Mouse (Mus musculus): ENCODE measurements around the gene Tnp2. TPM values are rescaled to one million over a fixed set of nuclear protein-coding genes. Genes with fewer than 3 reads are reported as not detected.
"Not testable (repeated sequence)": the region's sequence is repeated elsewhere in the genome, so short reads cannot be mapped to it uniquely, and the experiment has no call there.

Tnp2 gene
- total RNA-seq (2021) = not detected
- long read RNA-seq, experiment 1 = 0 reads
- long read RNA-seq, experiment 2 = 0 reads

DNA sequence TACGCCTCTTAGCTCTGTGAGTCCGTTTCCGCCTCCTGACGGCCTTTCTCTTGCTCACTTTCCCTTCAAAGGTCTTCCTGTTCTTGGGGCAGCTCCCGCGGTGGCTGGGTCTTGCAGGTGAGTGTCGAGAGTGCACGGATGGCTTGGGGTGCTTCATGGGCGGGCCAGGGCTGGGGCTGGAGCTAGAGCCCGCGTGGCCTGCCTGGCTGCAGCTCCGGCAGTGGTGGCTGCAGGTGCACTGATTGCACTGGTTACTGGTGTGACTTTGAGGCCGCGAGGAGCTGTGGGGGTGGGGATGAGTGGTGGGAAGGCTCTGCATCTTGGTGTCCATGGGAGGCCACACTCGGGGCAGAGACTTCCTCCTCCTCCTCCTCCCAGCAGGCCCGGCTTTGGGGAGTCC is at the start of gene Tnp2:
Tnp2 (minus strand) TSS at position 390 of the 400 bp plus-strand sequence.
- DNase-seq = no peak

- no peak for DNase-seq
These were observed 49.4 kb upstream of the Tnp2 start for GRCm38 (mm10) chr16:10837903-10838302.

- DNase-seq = no peak
These were observed 48.8 kb upstream of the Tnp2 start for GRCm38 (mm10) chr16:10837250-10837649.

- DNase-seq = no peak
These were observed 47.9 kb upstream of the Tnp2 start for GRCm38 (mm10) chr16:10836388-10836787.

- peak; percentile 87 for DNase-seq
These were observed 46.6 kb upstream of the Tnp2 start, which contains the start of gene Rmi2 for GRCm38 (mm10) chr16:10834911-10835587. Rmi2 (plus strand) TSS chr16:10835059.

DNA sequence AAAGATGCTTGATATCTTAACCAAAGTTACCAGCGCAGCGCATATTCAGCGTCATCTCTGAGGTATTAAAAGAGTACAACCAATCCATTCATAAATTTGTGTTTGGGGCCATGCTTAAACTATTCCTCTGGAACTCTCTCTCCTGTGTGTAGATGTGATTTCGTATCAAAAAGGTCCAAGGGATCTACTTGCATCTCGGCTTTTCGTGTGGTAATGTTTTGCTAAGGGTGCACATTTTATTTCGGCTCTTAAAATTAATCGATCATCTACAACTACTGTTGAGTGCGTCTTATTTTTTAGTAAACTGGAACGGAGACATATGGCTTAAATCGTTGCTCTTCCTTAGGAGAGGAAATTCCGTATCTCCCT is 46.1 kb upstream of the Tnp2 start:
- DNase-seq = no peak

GRCm38 (mm10) chr16:10828461-10828805 is 40.0 kb upstream of the Tnp2 start:
- no peak for DNase-seq

DNA sequence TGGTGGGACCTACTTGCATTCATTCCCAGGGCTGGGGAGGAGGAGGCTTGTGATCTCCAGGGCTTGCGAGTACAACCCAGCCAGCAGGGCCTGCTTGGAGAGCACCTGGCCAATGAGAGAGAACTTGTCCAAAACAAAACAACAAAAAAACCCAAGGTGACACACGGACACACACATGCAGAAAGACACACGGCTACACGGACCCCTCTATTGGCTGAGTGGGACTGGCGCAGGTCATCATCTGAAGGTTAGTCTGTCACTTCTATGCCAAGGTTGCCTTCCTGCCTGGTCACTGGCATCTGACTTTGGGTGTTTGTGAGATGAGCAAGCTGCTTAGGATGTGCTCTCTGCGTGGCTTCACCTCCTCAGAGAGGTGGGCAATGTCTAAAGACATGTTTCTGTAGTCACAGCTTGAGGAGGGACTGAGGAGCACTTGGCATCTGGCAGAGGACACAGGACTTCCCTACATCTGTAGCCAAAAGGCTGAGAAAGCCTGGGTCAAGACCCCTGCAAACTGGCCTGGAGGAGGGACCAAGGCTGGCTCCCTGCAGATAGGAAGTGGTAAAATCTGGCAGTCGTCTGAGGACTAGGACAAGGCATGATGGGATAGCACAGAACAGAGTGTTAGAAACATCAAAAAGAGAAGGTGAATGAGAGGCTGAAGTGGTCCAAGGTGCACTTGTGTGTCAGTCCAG is 39.5 kb upstream of the Tnp2 start:
- no peak for DNase-seq

GRCm38 (mm10) chr16:10827269-10827668 is 38.8 kb upstream of the Tnp2 start:
- DNase-seq = no peak

GRCm38 (mm10) chr16:10825840-10826239 is 37.4 kb upstream of the Tnp2 start:
- no peak for DNase-seq

DNA sequence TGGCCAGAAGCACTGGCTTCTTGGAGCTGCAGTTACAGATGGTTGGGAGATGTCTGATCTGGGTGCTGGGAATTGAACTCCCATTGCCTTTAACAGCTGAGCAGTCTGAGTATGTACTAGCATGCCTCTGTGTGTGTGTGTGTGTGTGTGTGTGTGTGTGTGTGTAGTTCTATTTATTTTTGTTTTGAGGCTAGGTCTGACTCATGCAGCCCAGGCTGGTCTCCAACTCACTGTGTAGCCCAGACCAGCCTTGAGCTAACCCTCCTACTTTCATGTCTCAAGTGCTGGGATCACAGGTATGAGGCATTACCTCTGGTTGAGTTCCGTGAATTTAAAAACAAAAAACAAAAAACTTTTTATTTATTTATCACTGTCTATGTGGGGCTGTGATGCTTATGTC is 36.1 kb upstream of the Tnp2 start:
- no peak for DNase-seq

GRCm38 (mm10) chr16:10821387-10821786 is 32.9 kb upstream of the Tnp2 start:
- DNase-seq = no peak

DNA sequence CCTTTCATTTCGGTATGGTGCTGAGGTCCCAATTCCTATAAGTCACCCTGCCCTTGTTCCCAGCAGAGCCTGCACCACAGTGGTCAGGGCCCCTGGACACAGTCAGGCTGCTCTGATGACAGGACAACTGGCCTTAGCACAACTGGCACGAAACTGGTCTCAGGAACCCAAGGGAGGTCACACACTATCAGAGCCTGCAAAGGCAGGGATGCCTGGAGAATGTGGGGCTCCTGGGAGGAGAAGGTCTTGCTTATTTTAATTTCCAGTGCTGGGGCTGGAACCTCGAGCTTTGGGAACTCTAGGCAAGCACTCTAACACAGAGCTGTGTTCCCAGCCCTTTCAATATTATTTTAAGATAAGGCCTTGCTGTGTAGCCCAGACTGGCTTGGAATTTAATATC is 31.5 kb upstream of the Tnp2 start:
- DNase-seq = peak; percentile 38

DNA sequence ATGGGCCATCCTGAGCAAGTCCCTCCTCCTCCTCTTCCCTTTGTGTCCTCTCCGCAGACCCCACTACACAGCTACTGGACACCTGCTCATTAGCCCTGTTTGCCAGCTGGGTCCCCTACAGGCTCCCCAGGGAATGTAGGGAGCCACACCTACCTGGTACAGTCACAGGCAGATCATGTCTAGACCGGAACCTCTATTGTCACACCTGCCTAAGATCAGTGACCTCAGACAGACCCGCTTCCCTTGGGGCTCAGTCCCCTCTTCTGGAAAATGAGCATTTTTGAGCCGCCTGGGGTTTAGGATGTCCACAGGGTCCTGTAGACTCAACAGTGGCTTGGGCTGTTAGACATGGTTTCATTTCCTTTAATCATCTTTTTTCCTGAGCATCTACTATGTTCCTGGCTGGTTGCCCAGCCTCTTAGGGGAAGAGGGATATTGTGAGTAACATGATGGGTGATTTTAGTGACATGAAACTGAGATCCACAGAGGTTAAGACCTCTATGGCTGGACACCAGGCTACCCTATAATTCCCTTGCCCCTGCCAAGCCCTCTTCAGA is 30.2 kb upstream of the Tnp2 start:
- no peak for DNase-seq

- DNase-seq = no peak
These were observed 26.4 kb upstream of the Tnp2 start for GRCm38 (mm10) chr16:10814864-10815263.

GRCm38 (mm10) chr16:10813726-10814125 is 25.3 kb upstream of the Tnp2 start:
- DNase-seq = no peak

- no peak for DNase-seq
These were observed 24.5 kb upstream of the Tnp2 start, which contains the start of gene Gm11172 for GRCm38 (mm10) chr16:10812865-10813371. Gm11172 (plus strand) TSS chr16:10812915.

- DNase-seq = no peak
These were observed 21.9 kb upstream of the Tnp2 start for GRCm38 (mm10) chr16:10810376-10810775.

DNA sequence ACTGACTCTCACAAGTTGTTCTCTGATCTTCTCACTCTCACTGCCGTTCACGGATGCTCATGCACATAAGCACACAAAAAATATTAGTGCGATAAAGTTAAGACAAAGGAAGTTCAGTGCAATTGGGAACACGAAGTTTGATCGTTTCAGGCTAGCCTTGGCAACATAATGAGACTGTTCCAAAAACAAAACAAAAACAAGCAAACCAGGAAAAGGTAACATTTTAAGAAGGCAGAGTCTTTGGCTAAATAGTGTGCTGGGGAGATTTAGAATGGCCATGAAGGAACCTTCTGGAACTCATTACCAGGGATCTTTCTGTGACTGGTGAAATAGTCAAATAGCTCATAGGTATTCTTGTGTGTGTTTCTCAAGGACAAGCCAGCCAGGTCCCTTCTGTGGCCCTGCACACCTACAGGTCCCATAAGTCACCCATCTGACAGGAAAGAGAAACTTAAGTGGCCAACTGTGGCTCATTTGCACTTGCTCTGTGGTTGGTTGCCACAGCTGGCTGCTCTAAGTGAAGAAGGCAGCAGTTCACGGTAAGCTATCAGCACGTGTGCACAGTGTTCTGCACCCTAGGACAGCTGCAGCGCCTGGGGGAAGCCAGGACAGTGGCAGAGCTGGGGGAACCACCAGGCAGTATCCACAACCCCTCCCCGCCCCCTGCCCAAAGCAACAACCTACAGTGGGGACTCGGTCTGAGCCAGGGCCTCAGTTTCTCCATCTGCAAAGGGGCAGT is 17.5 kb upstream of the Tnp2 start, which contains the start of gene Prm1:
Prm1 (minus strand) TSS at position 51 of the 739 bp plus-strand sequence.
- no peak for DNase-seq

DNA sequence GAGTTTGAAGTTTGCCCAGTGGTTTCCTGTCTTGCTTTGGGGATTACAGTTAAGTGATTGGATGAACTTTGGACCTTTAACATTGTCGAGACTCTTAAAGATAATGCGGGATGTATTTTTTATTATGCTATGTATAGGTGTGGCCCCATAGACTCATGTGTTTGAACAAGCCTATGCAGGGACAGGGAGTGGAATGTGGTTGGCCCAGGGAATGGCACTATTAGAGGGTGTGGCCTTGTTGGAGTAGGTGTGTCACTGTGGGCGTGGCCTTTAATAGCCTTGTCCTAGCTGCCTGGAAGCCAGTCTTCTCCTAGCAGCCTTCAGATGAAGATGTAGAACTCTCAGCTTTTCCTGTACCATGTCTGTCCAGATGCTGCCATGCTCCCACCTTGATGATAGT is 14.0 kb upstream of the Tnp2 start:
- DNase-seq = not testable (repeated sequence)

- DNase-seq = no peak
These were observed 7.6 kb upstream of the Tnp2 start, which contains the start of gene Prm2 for GRCm38 (mm10) chr16:10796034-10796433. Prm2 (minus strand) TSS chr16:10796134.

DNA sequence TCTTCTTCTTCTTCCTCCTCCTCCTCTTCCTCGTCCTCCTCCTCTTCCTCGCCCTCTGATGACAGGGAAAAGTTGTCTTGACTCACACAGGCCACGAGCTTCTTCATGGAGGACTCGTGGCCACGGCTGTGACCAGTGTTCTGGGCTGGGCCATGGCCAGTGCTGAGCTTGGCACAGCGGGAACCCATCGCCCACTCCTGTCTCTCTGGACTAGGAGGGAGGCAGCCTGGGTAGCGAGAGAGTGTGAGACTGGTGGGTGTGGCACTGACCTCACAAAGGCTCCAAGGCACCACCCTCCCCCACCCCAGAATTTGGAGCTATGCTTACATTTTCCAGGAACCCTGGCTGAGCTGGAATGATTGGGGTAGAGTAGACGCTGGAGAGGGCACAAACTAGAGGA is 2.2 kb upstream of the Tnp2 start, which contains the start of gene Prm3:
Prm3 (minus strand) TSS at position 213 of the 400 bp plus-strand sequence.
- no peak for DNase-seq
